Mouse (Mus musculus) cerebellum, postnatal 25 days (tissue): ENCODE measurements around the gene Gnb1.

Source experiments
- DNase-seq, 2 experiments: peaks; one replicate each; pipeline ENCODE4 v3.0.0; 2021; ENCODE audit warnings: mixed read lengths in 2 of 2

Gnb1 gene

DNA sequence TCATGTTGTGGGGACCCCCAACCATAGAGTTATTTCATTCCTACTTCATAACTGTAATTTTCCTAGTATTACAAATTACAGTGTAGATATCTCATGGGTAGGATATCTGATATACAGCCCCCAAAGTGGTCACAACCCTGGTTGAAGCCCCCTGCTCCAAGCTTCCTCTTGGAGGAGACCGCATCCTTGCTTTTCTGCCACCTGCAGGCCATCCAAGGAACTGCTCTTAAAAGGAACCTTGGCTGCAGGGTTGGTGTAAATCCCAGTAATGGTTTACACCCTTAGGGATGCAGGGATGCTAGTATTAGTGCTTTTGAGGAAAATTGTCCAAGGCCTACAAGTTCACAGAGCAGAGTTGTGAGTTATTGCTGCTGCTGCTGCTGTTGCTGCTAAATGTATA, 89.3 kb downstream of the Gnb1 start:
- peak; percentile 66 to 80 for DNase-seq

DNA sequence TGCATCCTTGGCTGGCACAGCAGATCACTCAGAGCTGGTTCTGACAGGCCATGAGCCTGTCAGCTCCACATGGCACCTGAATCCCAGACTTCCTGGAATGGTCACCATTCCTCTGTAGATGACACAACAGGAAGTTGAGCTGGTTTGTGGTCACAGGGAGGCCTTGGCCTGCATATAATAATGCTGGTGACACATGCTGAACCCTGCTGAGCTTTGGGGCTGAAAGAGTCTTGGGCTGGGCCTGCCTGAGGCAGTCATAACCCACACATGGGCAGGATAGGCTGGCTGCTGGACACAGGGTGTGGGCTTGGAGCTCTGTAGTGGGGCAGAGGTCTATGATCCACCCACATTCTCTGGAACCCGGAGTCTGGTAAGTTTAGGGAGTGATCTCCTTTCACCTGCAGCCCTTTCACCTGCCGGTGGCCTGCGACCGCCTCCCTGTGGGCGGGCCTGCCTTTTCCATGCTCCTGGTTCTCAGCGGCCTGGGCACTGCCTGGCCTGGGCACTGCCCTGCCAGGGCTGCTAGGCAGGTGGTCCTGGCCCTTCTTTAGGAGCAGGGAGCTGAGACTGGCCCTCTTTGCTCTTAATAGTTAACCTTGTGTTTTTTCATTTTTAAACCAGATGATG, 91.2 kb downstream of the Gnb1 start:
- no peak for DNase-seq

DNA sequence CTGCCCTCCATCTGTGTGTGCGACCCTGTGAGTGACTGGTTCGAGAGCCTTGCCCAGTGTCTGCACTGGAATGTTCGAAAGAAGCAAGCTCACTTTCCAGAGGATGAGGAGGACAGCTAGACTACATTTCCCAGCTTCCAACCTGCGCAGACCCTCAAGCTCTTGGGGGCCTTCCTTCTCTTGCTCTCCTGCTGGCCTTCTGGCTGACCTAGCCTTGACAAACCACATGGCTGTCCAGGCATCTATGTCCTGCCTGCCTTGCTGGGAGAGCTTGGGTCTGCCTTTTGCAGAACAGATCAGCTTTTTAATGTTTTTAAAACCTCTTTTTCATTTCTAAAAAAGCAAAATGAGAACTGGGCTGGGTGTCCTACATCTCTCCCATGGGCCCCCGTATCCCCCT, 98.2 kb downstream of the Gnb1 start:
- DNase-seq = no peak

DNA sequence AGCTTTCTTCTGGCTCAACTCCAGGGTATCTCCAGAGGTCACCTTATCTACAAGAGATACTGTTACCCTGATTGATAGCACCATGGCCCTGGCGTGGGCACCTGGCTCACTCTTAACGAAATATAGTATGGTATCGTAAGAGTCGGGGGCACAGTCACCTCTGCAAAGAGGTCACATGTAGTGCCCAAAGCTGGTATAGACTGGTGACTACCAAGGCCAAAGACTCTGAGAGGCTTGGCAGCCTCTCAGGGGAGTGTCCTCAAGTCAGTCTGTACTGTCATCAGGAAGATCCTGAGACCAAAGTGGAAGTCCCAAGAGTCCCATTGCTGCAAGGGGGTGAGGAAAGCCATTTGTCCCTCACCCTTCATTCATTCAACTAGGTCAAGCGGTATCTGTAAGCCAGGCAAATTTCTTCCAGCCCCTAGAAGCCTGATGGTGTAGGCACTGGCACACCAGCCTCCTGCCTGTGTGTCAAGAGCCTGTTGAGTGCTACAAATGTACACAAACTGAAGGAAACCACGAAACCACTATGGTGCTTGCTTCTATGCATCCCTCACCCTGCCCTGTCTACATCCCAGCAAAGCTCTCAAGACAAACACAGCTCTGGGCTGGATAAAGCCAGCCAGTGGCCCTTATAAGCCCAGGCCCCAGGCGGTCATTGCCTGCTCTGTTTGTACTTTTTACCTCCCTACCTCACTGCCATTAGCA, 100.0 kb downstream of the Gnb1 start:
- DNase-seq = no peak

DNA sequence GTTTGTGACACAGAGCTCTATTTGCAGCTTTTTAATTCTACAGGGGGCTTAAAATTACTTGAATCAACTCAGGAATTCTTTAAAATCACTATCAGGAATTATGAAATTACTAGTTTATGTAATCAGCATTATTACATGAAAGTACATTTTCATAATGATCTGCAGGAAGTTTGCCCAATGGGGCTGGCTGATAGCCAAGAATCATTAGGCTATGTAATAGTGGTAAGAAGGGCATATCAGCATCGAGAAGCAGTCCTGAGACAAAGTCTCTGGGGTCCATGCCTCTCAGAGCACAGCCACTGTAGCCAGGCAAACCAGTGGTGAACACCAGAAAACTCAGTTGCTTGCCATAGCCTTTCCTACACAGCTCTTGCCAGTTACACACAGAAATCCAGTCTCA, 102.6 kb downstream of the Gnb1 start:
- no peak for DNase-seq

DNA sequence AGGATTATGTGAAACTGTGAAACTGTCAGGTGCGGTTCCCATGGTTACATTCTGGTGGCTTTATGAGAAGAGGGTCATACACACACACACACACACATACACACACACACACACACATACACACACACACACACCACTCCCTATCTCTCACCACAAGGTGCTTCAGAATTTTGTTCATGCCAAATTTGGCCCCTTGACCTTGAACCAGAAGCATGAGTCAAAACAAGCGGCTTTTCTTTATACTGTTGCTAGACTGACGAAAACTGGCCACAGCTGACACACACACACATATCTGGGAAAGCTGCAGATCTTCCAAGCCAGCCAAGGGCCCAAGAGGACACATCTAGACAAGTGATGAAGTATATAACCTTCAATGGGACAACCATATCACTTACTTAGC, 104.6 kb downstream of the Gnb1 start:
- DNase-seq = no peak

DNA sequence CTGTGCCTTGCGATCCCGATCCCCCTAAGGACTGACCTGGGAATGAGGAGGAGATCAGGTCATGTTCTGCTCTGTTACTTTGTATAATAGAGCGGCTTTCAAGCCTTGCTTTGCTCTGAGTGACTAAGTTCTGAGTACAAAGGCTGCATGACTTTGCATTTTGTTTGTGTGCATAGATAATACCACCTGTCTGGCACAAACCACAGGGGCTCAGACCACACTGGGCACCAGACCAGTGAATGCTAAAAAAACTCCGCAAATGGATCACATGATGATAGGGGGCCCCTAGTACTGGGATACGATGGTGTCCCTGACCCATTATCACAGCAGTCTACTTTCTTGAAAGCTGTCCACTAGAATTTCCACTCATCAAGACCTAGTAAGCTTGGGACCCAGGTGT, 105.4 kb downstream of the Gnb1 start:
- DNase-seq = no peak

DNA sequence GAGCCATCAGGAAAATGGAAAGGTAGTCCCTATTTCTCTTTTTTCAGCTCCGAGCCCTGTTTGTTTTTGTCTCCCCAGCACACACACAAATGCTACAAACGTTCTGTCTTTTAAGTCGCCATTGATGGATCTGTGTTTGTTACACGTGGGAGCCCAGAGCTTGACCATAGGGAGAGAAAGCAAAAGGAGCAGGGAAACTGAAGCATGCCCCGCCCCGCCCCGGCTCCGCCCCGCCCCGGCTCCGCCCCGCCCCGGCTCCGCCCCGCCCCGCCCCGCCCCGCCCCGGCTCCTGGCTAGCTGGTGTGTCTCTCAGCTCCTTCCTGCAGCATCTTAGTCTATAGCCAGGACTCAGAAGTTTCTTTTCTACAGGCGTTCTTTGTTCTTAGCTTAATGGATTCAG, 107.4 kb downstream of the Gnb1 start:
- DNase-seq = no peak

DNA sequence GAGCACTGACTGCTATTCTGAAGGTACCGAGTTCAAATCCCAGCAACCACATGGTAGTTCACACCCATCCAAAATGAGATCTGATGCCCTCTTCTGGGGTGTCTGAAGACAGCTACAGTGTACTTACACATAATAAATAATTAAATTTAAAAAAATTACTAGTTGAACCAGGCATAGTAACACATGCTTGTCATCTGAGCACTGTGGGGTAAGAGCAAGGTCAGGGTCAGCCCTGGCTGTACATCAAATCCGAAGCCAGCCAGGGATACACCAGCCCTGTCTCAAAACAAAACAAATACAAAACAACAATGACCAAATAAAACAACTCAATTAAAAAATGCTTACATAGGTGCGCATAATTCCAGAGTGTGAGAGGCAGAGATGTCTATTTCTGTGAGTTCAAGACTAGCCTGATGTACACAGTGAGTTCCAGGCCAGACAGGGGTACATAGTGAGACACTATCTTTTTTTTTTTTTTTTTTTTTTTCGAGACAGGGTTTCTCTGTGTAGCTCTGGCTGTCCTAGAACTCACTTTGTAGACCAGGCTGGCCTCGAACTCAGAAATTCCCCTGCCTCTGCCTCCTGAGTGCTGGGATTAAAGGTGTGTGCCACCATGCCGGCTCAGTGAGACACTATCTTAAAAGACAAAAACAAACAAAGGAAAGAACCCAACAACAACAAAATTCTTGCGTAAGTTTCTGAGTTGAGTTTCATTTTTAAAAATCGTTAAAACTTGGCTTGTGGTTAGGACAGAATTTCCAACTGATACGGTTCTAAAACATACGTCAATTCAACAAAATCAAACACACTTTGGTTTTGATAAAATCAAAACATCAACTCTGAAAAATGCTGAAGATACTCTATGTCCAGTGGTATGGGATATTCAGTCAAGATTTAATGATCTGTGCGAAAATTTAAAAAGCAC, 109.0 kb downstream of the Gnb1 start:
- DNase-seq = no peak

DNA sequence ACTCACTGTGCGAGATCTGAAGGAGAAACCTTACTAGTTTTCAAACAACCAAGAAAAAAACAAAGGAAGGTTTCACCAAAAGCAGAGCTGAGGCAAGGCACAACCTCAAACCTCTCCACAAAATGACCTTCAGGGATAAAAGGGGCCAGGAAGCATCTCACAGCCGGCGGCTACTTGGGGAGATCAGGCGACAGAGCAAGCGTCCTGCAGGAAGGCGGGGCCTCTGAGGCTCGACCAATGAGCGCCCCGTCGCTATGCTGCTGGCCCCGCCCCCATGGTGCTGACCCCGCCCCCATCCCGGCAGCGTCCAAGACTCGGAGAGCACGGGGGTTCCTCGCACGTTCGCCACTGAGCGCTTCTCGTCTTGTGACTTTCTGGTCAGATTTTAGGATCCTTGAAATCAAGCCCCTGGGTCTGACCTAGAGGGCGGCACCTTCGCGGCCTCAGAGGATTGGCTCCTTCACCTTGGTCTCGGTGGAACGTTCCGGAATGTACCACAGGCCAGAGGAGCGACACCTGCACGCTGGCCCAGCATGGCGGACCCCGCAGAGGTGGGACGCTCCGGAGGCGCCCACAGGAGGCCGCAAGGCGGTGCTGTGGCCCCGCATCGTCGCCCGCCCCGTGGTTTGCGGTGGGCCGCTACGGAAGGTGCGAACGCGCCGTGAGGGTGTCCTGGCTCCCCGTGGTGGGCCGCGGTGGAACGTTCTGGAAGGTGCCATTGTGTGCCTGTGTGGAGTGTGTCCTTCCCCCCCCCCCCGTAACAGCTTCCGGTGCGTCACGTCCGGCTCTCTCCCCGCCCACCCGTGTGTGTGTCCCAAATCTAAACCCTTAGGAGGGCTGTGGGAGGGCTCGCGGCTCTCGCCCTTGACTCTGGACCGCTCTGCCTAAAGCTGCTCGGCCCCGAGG, 110.2 kb downstream of the Gnb1 start, which contains the start of gene Slc35e2:
Gene Slc35e2 (plus strand): TSS at position 326 of the 906 bp plus-strand sequence.
- peak; percentile 99 for DNase-seq

DNA sequence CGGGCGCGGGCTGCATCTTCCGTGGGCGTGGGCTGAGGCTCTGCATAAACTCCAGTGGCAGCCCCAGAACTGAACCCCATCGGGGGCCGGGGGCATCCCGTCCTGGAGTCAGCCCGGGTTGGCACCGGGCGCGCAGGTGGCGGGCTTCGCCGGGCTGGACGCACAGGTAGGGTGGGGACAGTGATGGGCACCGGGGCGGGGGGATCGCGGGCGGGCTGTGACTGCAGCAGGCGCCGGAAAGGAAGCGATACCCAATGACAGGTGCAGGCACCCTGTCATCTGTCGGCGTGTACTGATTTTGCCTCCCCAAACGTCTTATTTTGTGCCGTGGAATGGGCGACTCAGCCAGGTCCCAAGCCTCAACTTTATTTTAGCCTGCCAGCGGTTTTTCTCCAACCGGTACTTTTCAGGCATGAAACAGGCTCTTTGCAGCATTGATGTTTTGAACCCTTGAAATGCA, 110.9 kb downstream of the Gnb1 start:
- DNase-seq = no peak

DNA sequence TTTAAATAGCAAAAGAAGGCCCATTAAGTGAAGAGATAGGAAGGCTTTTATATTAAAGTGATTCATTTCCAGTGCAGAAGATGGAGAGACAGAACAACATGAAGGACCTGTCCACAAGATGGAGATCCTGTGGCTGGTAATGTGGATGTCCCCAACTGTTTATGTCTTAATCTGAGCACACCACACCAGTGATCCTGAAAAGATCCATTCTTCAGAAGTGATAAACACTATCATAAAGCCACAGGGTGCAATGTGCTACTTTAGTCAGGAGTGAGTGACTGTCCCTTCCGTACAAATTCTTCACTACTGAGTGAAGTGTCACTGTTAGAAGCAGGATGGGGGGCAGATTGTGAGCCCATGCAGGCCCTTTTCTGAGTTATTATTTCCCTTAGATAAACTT, 111.6 kb downstream of the Gnb1 start:
- DNase-seq = no peak

DNA sequence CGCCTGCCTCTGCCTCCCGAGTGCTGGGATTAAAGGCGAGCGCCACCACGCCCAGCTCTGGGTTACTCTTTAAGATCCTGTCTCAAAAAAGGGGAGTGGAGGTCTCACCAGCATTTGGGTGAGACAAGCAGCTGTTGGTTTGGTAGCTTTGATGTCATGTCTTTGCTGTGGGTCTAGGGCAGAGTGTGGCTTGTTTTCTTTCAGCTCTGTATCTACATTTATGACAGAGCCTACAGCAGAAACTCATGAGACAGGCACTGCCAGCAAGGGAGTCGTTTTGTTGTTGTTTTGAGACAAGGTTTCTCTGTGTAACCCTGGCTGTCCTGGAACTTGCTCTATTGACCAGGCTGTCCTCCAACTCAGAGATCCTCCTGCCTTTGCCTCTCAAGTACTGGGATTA, 112.6 kb downstream of the Gnb1 start:
- no peak for DNase-seq

DNA sequence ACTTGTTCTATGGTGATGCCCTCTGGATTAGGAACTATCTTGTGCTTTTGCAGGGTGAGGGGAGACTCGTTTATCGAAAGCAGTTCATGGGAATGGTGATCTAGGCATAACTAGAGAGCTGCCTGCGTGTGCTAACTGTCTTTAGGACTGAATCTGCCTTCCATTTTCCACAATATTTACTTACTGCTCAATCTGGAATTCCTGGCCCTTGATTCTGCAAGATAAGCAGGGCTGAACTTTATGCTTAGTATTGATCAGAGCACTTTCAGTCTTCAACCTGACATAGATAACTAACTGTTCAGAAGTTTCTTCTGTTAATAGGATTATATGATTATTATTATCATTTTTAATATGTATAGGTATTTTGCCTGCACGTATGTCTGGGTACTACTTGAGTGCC, 114.0 kb downstream of the Gnb1 start:
- DNase-seq = no peak

DNA sequence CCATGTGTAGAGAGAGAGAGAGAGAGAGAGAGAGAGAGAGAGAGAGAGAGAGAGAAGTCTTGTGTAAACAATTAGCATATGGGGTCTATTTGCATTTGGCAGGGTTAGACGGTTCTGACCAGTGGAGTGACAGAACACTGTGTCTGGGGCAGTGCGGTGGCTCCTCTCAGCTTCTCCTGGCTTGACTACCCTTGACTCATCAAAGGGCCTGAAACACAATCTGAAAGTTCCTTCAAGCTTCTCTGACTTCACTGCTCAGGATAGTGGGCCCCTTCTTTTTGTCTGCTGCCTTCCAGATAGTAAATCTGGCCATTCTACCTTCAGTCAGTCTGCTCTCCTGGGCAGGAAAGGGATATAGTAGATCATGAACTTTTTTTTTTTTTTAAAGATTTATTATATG, 115.7 kb downstream of the Gnb1 start:
- DNase-seq = no peak
